Mouse (Mus musculus) testis, adult 2 months (tissue): Measurements from ENCODE around the gene Hist1h4i. TPM values are rescaled to one million over a fixed set of nuclear protein-coding genes. Genes with fewer than 3 reads are reported as not detected.

Source experiments
- H3K27ac ChIP-seq: fragments of 200-500 bp; 2 replicates; pipeline ENCODE4 v1.5.1; 2012; ENCODE audit warnings: low read depth, low read length; ENCODE audit not compliant: control insufficient read depth, insufficient read depth
- H3K27me3 ChIP-seq: fragments of 200-500 bp; 2 replicates; pipeline ENCODE4 v1.6.1; 2012; ENCODE audit warnings: mild to moderate bottlenecking, low read length, moderate library complexity; ENCODE audit not compliant: control insufficient read depth, insufficient read depth
- H3K36me3 ChIP-seq: fragments of 200-500 bp; 2 replicates; pipeline ENCODE4 v1.6.1; 2012; ENCODE audit warnings: mild to moderate bottlenecking, low read length; ENCODE audit not compliant: control insufficient read depth, insufficient read depth
- H3K4me1 ChIP-seq: fragments of 200-500 bp; 2 replicates; pipeline ENCODE4 v1.6.1; 2012; ENCODE audit warnings: low read length; ENCODE audit not compliant: control insufficient read depth, insufficient read depth
- H3K4me3 ChIP-seq: fragments of 200-500 bp; 2 replicates; pipeline ENCODE4 v1.5.1; 2012; ENCODE audit warnings: low read depth, mild to moderate bottlenecking, low read length, moderate library complexity, mixed read lengths; ENCODE audit not compliant: control insufficient read depth
- CTCF ChIP-seq: fragments of 200-500 bp; IDR thresholded peaks from 2 replicates; pipeline ENCODE4 v1.5.1; 2012; ENCODE audit warnings: low read depth, mild to moderate bottlenecking, inconsistent platforms, low read length, moderate library complexity; ENCODE audit not compliant: control insufficient read depth, insufficient read depth, insufficient replicate concordance
- POLR2A ChIP-seq: fragments of 200-500 bp; IDR thresholded peaks from 2 replicates; pipeline ENCODE4 v1.6.1; 2012; ENCODE audit warnings: low read depth, mild to moderate bottlenecking, inconsistent platforms, low read length, moderate library complexity; ENCODE audit not compliant: control insufficient read depth
- polyA plus RNA-seq: library from polyadenylated mRNA; depleted of rRNA; stranded (reverse); fragments of >200 nt; gene quantifications from 2 replicates; pipeline ENCODE4 v1.2.3, GENCODE M21; 2012

The Hist1h4i gene
- polyA plus RNA-seq, 1 experiment, result 6.6 TPM

GRCm38 (mm10) chr13:22034443-22035266 is 6.5 kb downstream of the Hist1h4i start:
- peaks cover 4% of the 10 kb centered on the region for H3K4me1 ChIP-seq
- H3K27me3 ChIP-seq, result no peaks in the 10 kb centered on the region
- TF ChIP-seq CTCF (no peak), POLR2A (no peak)
- H3K36me3 ChIP-seq, result no peaks in the 10 kb centered on the region
- peak overlapping the region; percentile 42 for H3K4me3 ChIP-seq
- H3K27ac ChIP-seq, result 0 out of 2 replicates have a peak overlapping the region, but pooled peaks have one; percentile 58

- Histone ChIP-seq H3K36me3 (no peaks in the 10 kb centered on the region), H3K4me3 (no peak overlapping the region), H3K27me3 (no peaks in the 10 kb centered on the region), H3K27ac (no peak overlapping the region), H3K4me1 (peaks cover 4% of the 10 kb centered on the region)
- no peak for TF ChIP-seq CTCF
- no peak for TF ChIP-seq POLR2A
These were observed 7.3 kb downstream of the Hist1h4i start for GRCm38 (mm10) chr13:22033741-22034442.

GRCm38 (mm10) chr13:22030493-22030892 is 10.7 kb downstream of the Hist1h4i start:
- no peaks in the 10 kb centered on the region for H3K27me3 ChIP-seq
- H3K27ac ChIP-seq, result no peak overlapping the region
- no peak overlapping the region for H3K4me3 ChIP-seq
- H3K4me1 ChIP-seq, result peaks cover 6% of the 10 kb centered on the region
- TF ChIP-seq POLR2A (no peak), CTCF (no peak)
- no peaks in the 10 kb centered on the region for H3K36me3 ChIP-seq

- peaks cover 6% of the 10 kb centered on the region for H3K4me1 ChIP-seq
- no peak overlapping the region for H3K27ac ChIP-seq
- H3K27me3 ChIP-seq, result no peaks in the 10 kb centered on the region
- H3K4me3 ChIP-seq, result no peak overlapping the region
- TF ChIP-seq CTCF (no peak), POLR2A (no peak)
- no peaks in the 10 kb centered on the region for H3K36me3 ChIP-seq
These were observed 11.2 kb downstream of the Hist1h4i start for GRCm38 (mm10) chr13:22029928-22030327.

- Histone ChIP-seq H3K27ac (peak overlapping the region; percentile 48), H3K36me3 (no peaks in the 10 kb centered on the region), H3K4me1 (peaks cover 6% of the 10 kb centered on the region), H3K27me3 (no peaks in the 10 kb centered on the region), H3K4me3 (peak overlapping the region; percentile 80)
- TF ChIP-seq CTCF (peak; percentile 96), POLR2A (no peak)
These were observed 12.3 kb downstream of the Hist1h4i start for GRCm38 (mm10) chr13:22028673-22029460.

GRCm38 (mm10) chr13:22026058-22027031 is 14.8 kb downstream of the Hist1h4i start:
- no peaks in the 10 kb centered on the region for H3K36me3 ChIP-seq
- H3K4me3 ChIP-seq, result peak overlapping the region; percentile 52
- no peak overlapping the region for H3K27ac ChIP-seq
- TF ChIP-seq CTCF, result no peak
- TF ChIP-seq POLR2A, result no peak
- no peaks in the 10 kb centered on the region for H3K27me3 ChIP-seq
- H3K4me1 ChIP-seq, result peaks cover 6% of the 10 kb centered on the region
